In the genomic region with DNA sequence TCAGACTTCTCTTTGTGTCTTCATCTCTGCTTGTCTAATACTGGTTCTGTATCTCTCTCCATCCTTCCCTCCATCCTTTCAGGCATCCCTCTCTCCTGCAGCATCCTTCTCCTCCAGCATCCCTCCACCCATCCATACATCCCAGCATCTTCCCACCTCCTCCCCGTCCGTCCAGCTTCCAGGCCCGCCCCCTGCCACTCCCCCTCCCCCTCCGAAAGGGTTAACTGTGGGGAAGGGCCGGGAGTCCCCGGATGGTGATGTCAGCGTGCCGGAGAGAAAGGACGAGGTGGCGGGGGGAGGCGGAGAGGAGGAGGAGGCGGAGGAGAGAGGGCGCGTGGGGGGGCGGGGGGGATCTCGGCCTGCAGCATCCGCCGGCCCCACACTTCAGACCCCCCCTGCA, we compare ENCODE assay signal across 8 mouse cellular contexts. TPM values are rescaled to one million over a fixed set of nuclear protein-coding genes. Genes with fewer than 3 reads are reported as not detected.
A peak's percentile ranks its signal among the peaks of the same experiment; 100 is the strongest.
DNase-seq lines count a peak whose midpoint lies in the region; ATAC-seq lines count a peak whose summit lies in the region.

Brsk1 (plus strand) TSS at position 218 of the 400 bp plus-strand sequence.

- peak within 1 kb of the TSS; percentile 98 for H3K4me3 ChIP-seq in forebrain, embryonic 15.5 days

- peak within 1 kb of the TSS; percentile 94 for H3K27ac ChIP-seq in forebrain, embryonic 15.5 days (replicated peaks)

- WGBS in forebrain, embryonic 15.5 days, result 3% methylated on average over 4 of the region's 18 CpGs

- H3K4me2 ChIP-seq in forebrain, embryonic 15.5 days (replicated peaks), result peak within 1 kb of the TSS; percentile 73

- ATAC-seq in cerebellum, adult (ENCODE audit: insufficient number of reproducible peaks, low FRiP score, low TSS enrichment), result peak; percentile 73; the same call in 1 of the 2 replicates
- peak; percentile 85 for ATAC-seq in forebrain, embryonic 15.5 days (replicated peaks)
- ATAC-seq in erythroblast, adult 5-6 weeks (replicated peaks; ENCODE audit: low FRiP score, poor library complexity, severe bottlenecking), result no peak

- peaks cover 26% of the 10 kb centered on the region for H3K36me3 ChIP-seq in forebrain, embryonic 15.5 days

- H3K9me3 ChIP-seq in forebrain, embryonic 15.5 days, result no peaks in the 10 kb centered on the region

- no peaks in the 10 kb centered on the region for H3K27me3 ChIP-seq in forebrain, embryonic 15.5 days

- peak; percentile 83 for DNase-seq in ES-CJ7 (ENCODE audit: low read depth, low spot score)
- peak; percentile 78 for DNase-seq in heart, postnatal 4 days
- peak; percentile 60 for DNase-seq in left cerebral cortex, adult 11 months (ENCODE audit: low spot score)
- DNase-seq in lung, postnatal 10 days, result peak; percentile 87
- peak; percentile 91 for DNase-seq in right cerebral cortex, adult 18-20 months

- peaks cover 20% of the 10 kb centered on the region for H3K4me1 ChIP-seq in forebrain, embryonic 15.5 days

- H3K9ac ChIP-seq in forebrain, embryonic 15.5 days (replicated peaks), result peak within 1 kb of the TSS; percentile 100

RNA-seq across cellular contexts. Expression of gene Brsk1, which starts in this region (rescaled TPM):
- polyA plus RNA-seq in forebrain, embryonic 15.5 days (2015; fragmentation: Nextera tagmentation; extraction: Ambion mirVana), result 6.7 and 7.9 TPM in 2 replicates
- total RNA-seq in heart, postnatal 4 days (2021), result 1 to 10 TPM; 4.1 to 5.9 TPM
- total RNA-seq in erythroblast, adult 5-6 weeks (2015; ENCODE audit: low replicate concordance), result not detected in 2 replicates
- total RNA-seq in erythroblast, adult 5-6 weeks (2017; ENCODE audit: low replicate concordance), result not detected in 2 replicates

Comparison
In these comparisons a context has a peak if more than half of its experiments do, and no peak if none do; other contexts are left out.
1. RNA of gene Brsk1 (total RNA-seq): 4.1 to 5.9 TPM in heart, postnatal 4 days; not detected in erythroblast, adult 5-6 weeks; every median in the first group is over 4 times any median in the second.
2. Peak in every context shown above with its lines, with median percentiles within 50 percentile points of each other: DNase-seq.